Mouse (Mus musculus) midbrain, embryonic 10.5 days (tissue): ENCODE results near the gene S1pr2. TPM values are rescaled to one million over a fixed set of nuclear protein-coding genes. Genes with fewer than 3 reads are reported as not detected.
"Not testable (repeated sequence)": the region's sequence is repeated elsewhere in the genome, so short reads cannot be mapped to it uniquely, and the experiment has no call there.

Experiments used
- DNase-seq: peaks from one replicate; pipeline ENCODE4 v3.0.0-alpha.2; 2017; ENCODE audit warnings: low spot score
- H3K27ac ChIP-seq: fragments of 300-500 bp; sonication (generic); replicated peaks from 2 replicates; pipeline ENCODE4 v1.5.1; 2016; ENCODE audit warnings: mild to moderate bottlenecking
- H3K27me3 ChIP-seq: fragments of 300-500 bp; sonication (generic); 2 replicates; pipeline ENCODE4 v1.6.1; 2016; ENCODE audit warnings: low read depth, mild to moderate bottlenecking; ENCODE audit not compliant: poor library complexity, severe bottlenecking
- H3K36me3 ChIP-seq: fragments of 300-500 bp; sonication (generic); 2 replicates; pipeline ENCODE4 v1.6.1; 2016; ENCODE audit warnings: mild to moderate bottlenecking, moderate library complexity
- H3K4me1 ChIP-seq: fragments of 300-500 bp; sonication (generic); 2 replicates; pipeline ENCODE4 v1.6.1; 2016
- H3K4me3 ChIP-seq: fragments of 300-500 bp; sonication (generic); 2 replicates; pipeline ENCODE4 v1.5.1; 2016; ENCODE audit warnings: mild to moderate bottlenecking, moderate library complexity
- H3K9me3 ChIP-seq: fragments of 300-500 bp; sonication (generic); replicated peaks from 2 replicates; pipeline ENCODE4 v1.6.1; 2016; ENCODE audit warnings: mild to moderate bottlenecking
- WGBS: fragments of 180-500 bp; shearing (Covaris S2); methylation state at CpG from one replicate; pipeline ENCODE4 v1.1.7; 2016; 5-methylcytosine and 5-hydroxymethylcytosine counted together
- polyA plus RNA-seq: library from polyadenylated mRNA; unstranded; fragments of >200 nt; fragmentation: Nextera tagmentation; extraction: Ambion mirVana; gene quantifications from 2 replicates; pipeline ENCODE4 v1.2.1, GENCODE M21; 2016

Gene S1pr2
- polyA plus RNA-seq, 1 experiment from 2014 or later, result 22.1 TPM

DNA sequence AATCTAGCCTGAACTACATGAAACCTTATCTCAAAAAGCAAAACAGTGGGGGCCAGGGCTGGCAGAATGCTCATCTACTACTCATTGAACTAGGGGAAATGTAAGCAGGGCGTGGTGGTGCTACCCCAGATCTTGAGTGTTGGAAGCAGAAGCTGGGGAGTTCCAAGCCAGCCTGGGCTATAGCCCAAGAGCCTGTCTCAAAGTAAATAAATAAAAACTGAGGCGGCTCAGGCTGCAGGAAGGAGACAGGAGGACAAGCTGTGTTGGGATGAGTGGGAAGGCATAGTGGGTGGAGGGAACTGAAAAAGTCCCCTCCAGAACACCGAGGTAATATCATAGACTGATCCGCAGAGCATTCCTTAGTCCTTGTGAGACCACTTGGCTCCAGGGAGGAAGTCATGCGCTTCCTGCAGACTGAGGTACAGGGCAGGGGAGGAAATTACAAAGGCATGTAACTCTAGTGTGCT, 35.3 kb upstream of the S1pr2 start:
- Histone ChIP-seq H3K27ac (no peak overlapping the region), H3K27me3 (peaks cover 50% of the 10 kb centered on the region)
- DNase-seq, result no peak

DNA sequence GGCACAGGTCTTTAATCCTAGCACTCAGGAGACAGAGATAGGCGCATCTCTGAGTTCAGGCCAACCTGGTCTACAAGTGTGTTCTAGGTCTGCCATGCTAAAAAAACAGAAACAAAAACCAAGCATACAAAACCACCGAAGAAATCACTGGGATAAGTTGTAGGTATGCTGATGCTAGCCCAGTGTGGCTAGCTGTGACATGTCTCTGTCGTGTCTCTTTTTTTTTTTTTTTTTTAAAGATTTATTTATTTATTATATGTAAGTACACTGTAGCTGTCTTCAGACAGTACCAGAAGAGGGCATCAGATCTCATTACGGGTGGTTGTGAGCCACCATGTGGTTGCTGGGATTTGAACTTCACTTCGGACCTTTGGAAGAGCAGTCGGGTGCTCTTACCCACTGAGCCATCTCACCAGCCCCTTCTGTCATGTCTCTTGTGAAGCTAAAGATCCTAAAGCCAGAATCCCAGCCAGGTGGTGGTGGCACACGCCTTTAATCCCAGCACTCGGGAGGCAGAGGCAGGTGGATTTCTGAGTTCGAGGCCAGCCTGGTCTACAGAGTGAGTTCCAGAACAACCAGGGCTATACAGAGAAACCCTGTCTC, 34.5 kb upstream of the S1pr2 start:
- peaks cover 36% of the 10 kb centered on the region for H3K36me3 ChIP-seq
- H3K9me3 ChIP-seq, H3K27ac ChIP-seq, H3K4me3 ChIP-seq, DNase-seq: not testable (repeated sequence)
- peaks cover 42% of the 10 kb centered on the region for H3K27me3 ChIP-seq
- 73% methylated on average over 9 of the region's 9 CpGs for WGBS
- H3K4me1 ChIP-seq, result peaks cover 14% of the 10 kb centered on the region

More for the DNA sequence above, 35.3 kb upstream of the S1pr2 start:
- 69% methylated on average over 5 of the region's 5 CpGs for WGBS
- Histone ChIP-seq H3K9me3 (no peaks in the 10 kb centered on the region), H3K4me1 (peaks cover 14% of the 10 kb centered on the region), H3K36me3 (peaks cover 28% of the 10 kb centered on the region), H3K4me3 (no peak overlapping the region)

DNA sequence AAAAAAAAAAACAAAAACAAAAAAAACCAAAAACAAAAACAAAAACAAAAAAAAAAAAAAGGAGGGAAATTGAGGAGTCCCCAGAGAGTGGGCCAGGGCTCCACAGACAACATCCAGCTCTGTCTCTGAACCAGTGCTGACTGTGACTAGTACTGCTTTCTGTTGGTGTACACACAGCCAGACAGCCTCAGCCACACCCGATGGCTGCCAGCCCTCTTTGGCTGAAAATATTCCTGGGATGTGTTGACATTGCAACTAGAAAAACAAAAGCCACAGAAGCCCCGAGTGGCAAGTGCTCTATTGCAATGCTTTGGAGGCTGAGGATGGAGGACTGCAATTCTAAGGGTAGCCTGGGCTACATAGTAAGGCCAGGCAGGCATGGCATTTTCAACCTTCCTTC, 33.8 kb upstream of the S1pr2 start:
- 67% methylated on average over 2 of the region's 2 CpGs for WGBS
- H3K4me3 ChIP-seq, result no peak overlapping the region
- peaks cover 7% of the 10 kb centered on the region for H3K4me1 ChIP-seq
- no peak overlapping the region for H3K27ac ChIP-seq
- H3K36me3 ChIP-seq, result peaks cover 43% of the 10 kb centered on the region
- no peaks in the 10 kb centered on the region for H3K9me3 ChIP-seq
- DNase-seq, result no peak
- H3K27me3 ChIP-seq, result peaks cover 35% of the 10 kb centered on the region

DNA sequence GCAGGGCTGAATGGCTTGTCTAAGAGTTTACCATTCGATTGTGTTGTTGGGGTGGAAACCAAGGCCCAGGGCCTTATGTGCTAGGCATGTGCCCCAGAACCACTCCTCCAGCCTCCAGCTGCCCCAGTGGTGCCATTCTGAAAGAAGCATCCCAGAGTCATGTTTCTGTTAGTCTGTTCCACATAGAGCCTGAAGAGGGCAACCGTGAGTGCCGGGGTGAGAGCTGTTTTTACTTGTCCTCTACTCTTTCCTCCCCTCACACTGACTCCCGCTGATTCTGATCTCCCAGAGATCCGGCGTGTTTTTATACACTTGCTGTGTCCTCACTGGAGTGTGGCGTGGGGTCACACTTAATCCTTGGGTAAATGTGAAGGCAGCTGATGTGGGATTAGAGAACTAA, 31.4 kb upstream of the S1pr2 start:
- DNase-seq, result no peak
- Histone ChIP-seq H3K4me3 (no peak overlapping the region), H3K27me3 (peaks cover 11% of the 10 kb centered on the region; the same call in 1 of the 2 replicates), H3K4me1 (peaks cover 8% of the 10 kb centered on the region), H3K9me3 (no peaks in the 10 kb centered on the region), H3K36me3 (peaks cover 53% of the 10 kb centered on the region), H3K27ac (no peak overlapping the region)
- 86% methylated on average over 7 of the region's 7 CpGs for WGBS

DNA sequence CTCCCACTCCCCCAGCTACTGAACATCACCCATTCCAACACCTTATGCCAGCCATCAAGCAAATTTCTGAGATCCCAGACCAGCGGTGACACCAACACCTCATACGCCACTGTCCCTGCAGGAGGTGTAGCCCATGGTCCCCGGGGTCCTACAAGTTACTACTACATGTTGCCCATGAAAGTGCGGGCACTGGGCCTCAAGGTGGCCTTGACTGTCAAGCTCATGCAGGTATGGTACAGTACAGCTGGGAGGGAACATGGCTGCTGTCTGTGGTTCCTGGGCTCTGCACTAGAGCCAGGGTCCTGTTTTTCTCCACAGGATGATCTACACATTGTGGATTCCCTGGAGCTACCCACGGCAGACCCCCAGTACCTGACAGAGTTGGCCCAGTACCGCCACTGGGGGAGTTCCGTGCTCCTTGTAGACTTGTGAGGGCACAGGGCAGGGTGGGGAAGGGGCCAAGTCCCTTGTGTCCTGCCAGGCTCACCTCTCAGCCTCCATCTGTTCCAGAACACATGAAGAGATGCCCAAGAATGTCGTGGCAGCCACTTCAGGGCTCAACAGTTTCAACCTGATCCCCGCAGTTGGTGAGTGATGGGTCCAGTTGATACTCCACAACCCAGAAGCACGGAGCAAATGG, 30.9 kb upstream of the S1pr2 start:
- 92% methylated on average over 10 of the region's 10 CpGs for WGBS
- Histone ChIP-seq H3K9me3 (no peaks in the 10 kb centered on the region), H3K4me3 (no peak overlapping the region), H3K4me1 (peaks cover 10% of the 10 kb centered on the region), H3K27me3 (peaks cover 6% of the 10 kb centered on the region; the same call in 1 of the 2 replicates), H3K36me3 (peaks cover 53% of the 10 kb centered on the region), H3K27ac (no peak overlapping the region)
- DNase-seq, result no peak

DNA sequence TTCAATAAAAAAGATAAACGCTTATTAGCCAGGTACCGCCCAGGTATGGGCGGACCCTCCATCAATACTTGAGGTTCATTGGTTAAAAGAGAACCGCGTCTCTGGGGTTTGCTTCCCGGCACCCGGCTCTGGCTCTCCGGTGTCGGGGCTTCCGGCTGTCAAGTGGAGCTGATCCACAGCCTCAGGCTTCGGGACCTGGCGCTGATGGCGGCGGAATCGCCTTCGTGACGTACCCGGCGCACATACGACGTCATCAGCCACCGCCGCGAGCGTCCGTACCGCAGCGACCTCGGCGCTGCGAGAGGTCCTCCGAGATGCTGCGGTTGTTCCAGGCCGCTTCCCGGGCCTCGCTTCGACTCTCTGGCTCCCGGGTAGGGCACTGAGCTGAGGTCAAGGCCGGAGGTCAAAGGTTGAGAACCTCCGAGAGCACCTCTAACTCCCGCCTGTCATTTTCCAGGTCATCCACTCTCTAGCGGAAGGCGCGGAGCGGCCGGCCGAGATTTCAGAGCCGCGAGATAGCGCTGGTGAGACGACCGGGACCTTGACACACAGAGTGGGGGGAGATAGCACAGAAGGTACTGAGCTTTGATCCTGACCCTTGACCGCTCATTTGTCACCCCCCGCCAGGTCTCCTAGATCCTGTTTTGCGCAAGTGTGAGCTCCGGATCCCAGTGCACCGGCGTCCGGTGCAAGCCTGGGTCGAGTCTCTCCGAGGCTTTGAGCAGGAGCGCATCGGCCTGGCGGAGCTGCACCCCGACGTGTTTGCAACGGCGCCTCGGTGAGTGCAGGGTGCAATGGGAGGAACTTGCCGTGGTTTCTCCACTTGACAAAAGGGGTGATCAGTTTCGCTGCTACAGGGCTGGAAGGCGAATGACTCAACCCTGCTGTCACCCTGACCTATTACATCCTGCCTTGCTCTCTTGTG, 26.3 kb upstream of the S1pr2 start, which contains the start of gene Mrpl4:
Gene Mrpl4, plus strand, starts transcription at position 112 of the 925 bp plus-strand sequence.
- H3K9me3 ChIP-seq, result no peaks in the 10 kb centered on the region
- H3K27me3 ChIP-seq, result no peaks in the 10 kb centered on the region
- H3K4me1 ChIP-seq, result peaks cover 13% of the 10 kb centered on the region
- peak; percentile 90 for DNase-seq
- H3K4me3 ChIP-seq, result peak within 1 kb of the TSS; percentile 85
- peaks cover 36% of the 10 kb centered on the region for H3K36me3 ChIP-seq
- H3K27ac ChIP-seq, result peak within 1 kb of the TSS; percentile 88
- WGBS, result under 1% methylated on average over 72 of the region's 72 CpGs

DNA sequence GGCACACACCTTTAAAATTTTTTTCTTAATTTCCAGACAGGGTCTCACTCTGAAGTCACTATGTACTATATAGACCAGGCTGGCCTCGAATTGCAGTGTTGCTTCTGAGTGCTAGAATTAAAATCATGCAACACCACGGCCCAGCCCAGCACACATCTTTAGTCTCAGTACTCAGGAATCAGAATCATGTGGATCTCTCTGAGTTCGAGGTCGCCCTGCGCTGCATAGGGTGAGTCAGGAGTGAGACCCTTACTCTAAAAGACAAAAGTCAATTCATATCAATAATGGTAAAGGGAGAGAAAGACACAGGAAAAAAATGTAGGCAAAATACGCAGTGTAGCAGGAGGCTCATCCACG, 25.7 kb upstream of the S1pr2 start:
- peaks cover 13% of the 10 kb centered on the region for H3K4me1 ChIP-seq
- peak overlapping the region; percentile 88 for H3K27ac ChIP-seq
- H3K27me3 ChIP-seq, result no peaks in the 10 kb centered on the region
- WGBS, result 12% methylated on average over 7 of the region's 7 CpGs
- peaks cover 29% of the 10 kb centered on the region for H3K36me3 ChIP-seq
- H3K9me3 ChIP-seq, result no peaks in the 10 kb centered on the region
- peak overlapping the region; percentile 85 for H3K4me3 ChIP-seq
- no peak for DNase-seq

DNA sequence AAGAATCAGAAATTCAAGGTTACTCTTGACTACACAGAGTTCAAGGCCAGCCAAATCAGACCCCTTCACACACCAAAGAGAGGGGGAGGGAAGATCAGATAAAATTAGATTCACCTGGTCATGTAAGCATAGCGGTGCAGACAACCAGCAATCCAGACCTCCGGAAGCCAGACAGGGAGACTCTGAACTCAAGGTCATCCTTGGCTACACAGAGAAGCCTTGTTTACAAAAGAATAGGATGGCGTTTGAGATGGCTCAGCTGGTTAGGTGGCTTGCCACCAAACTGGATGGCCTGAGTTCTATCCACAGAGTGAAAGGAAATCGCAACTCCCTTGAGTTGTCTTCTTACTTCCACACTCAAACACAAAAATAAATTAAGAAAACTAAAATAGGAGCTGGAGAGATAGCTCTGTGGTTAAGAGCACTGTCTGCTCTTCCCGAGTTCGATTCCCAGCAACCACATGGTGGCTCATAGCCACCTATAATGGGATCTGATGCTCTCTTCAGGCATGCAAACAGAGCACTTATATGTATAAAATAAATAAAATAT, 25.1 kb upstream of the S1pr2 start:
- WGBS, result 76% methylated on average over 6 of the region's 6 CpGs
- no peak for DNase-seq
- Histone ChIP-seq H3K4me3 (no peak overlapping the region), H3K27ac (no peak overlapping the region), H3K36me3 (peaks cover 24% of the 10 kb centered on the region), H3K27me3 (no peaks in the 10 kb centered on the region), H3K9me3 (no peaks in the 10 kb centered on the region), H3K4me1 (peaks cover 13% of the 10 kb centered on the region)

DNA sequence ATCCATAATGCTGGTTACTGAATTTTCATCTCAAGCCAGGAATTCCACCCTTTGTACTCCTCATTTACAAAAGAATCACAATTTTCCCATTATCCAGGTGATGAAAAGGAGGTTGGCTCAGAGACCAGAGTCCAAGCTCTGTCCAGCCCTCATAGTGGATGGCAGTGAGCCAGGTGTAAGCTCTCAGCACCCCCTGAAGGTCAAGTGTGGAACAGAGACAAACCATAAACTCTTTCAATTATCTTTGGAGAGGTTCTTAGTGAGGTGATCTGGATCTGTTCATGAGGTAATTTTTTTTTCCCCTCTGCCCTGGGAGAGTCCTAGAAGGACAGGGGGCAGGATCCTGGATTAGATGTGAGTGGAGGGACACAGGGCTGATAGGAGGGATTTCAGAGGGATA, 24.2 kb upstream of the S1pr2 start:
- Histone ChIP-seq H3K27me3 (no peaks in the 10 kb centered on the region), H3K4me3 (no peak overlapping the region), H3K9me3 (no peaks in the 10 kb centered on the region), H3K4me1 (peaks cover 13% of the 10 kb centered on the region), H3K27ac (no peak overlapping the region), H3K36me3 (peaks cover 15% of the 10 kb centered on the region)
- DNase-seq, result no peak

DNA sequence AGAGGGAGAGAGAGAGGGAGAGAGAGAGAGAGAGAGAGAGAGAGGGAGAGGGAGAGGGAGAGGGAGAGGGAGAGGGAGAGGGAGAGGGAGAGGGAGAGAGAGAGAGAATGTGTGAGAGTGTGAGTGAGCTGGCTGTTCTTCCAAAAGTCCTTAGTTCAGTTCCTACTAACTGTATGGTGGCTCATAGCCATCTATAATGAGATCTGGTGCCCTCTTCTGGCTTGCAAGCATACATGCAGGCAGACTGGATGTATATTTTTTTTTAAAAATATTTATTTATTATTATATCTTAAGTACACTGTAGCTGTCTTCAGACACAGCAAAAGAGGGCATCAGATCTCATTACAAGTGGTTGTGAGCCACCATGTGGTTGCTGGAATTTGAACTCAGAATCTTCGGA, 21.8 kb upstream of the S1pr2 start:
- WGBS, result 82% methylated on average over 1 of the region's 1 CpGs
- H3K36me3 ChIP-seq, H3K27me3 ChIP-seq, DNase-seq, H3K4me3 ChIP-seq, H3K27ac ChIP-seq, H3K9me3 ChIP-seq, H3K4me1 ChIP-seq: not testable (repeated sequence)

DNA sequence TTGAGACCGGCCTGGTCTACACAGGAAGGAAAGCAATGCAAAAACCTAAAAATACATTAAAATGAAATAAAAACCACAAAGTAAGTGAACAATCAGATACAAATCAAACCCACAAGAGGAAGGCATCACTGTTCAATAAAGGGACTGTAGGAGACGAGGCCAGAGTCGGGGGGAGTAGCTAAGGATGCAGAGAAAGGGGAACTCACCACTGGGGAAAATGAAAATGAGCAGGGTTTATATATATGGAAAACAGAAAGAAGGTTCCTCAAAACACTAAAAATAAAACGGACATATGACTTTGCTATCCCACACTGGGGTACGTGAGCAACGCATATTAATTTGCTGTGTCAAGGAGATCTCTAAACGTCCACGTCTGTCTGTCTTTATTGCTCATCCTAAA, 20.5 kb upstream of the S1pr2 start:
- 93% methylated on average over 8 of the region's 8 CpGs for WGBS
- Histone ChIP-seq H3K27me3 (no peaks in the 10 kb centered on the region), H3K36me3 (no peaks in the 10 kb centered on the region), H3K9me3 (no peaks in the 10 kb centered on the region), H3K4me1 (no peaks in the 10 kb centered on the region), H3K4me3 (no peak overlapping the region), H3K27ac (no peak overlapping the region)
- no peak for DNase-seq

DNA sequence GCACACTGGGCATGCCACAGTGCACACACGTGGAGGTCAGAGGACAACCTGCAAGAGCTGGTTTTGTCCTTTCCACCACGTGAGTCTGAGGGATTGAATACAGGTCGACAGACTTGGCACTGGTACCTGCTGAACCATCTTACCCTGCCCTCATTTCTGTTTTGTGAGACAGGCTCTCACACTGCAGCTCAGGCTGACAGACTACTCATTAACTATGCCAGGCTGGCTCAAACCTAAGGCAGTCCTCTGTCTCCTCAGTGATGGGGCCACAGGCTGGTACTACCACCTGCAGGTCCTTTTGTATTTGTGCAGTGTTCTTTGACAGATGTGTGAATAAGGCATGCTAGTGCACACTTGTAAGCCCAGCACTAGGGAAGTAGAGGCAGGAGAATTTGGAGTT, 18.5 kb upstream of the S1pr2 start:
- no peak overlapping the region for H3K27ac ChIP-seq
- no peak overlapping the region for H3K4me3 ChIP-seq
- H3K27me3 ChIP-seq, result no peaks in the 10 kb centered on the region
- DNase-seq, result no peak
- H3K36me3 ChIP-seq, result no peaks in the 10 kb centered on the region
- peaks cover 7% of the 10 kb centered on the region for H3K4me1 ChIP-seq
- no peaks in the 10 kb centered on the region for H3K9me3 ChIP-seq
- 72% methylated on average over 3 of the region's 3 CpGs for WGBS
